ENCODE assay signal across 12 mouse cellular contexts in the genomic region with DNA sequence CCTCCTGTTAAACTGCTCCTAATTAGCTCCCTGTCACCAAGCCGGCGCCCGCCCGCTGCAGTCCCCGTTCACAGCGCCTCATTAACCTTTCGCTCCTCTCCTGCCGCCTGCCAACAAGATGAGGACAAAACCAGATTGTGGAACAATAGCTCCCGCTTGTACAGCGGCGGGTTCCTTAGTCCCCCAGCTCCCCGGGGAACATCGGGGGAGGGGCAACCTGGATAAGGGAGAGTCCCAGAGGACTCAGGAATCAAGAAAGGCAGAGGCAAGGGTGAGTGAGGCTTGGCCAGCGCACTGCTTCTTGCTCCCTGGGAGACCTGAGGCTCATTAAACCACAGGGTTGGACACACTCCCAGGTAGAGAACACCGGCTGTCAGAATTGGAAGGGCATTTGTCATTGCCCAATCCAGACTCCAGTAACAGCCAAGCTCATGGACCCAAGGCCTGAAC. TPM values are rescaled to one million over a fixed set of nuclear protein-coding genes. Genes with fewer than 3 reads are reported as not detected.
DNase-seq lines count a peak whose midpoint lies in the region; ATAC-seq and TF ChIP-seq lines count a peak whose summit lies in the region.
"Had no signal": no experiment of that assay in that cellular context is flagged by ENCODE, and none has a peak within 500 bp of the region (broad histone marks: within the 10 kb centered on the region; RNA-seq: fewer than 3 reads in every experiment).

No protein-coding gene starts in this region.

- H3K36me3 ChIP-seq in kidney, embryonic 15.5 days, result no peaks in the 10 kb centered on the region
- no peaks in the 10 kb centered on the region for H3K36me3 ChIP-seq in forebrain, embryonic 12.5 days (replicated peaks)
- H3K36me3 ChIP-seq: embryonic facial prominence, embryonic 12.5 days had no signal

- H3K4me1 ChIP-seq in kidney, embryonic 15.5 days, result peaks cover 24% of the 10 kb centered on the region
- peaks cover 37% of the 10 kb centered on the region for H3K4me1 ChIP-seq in forebrain, embryonic 12.5 days

- H3K27me3 ChIP-seq in kidney, embryonic 15.5 days, result no peaks in the 10 kb centered on the region
- H3K27me3 ChIP-seq in forebrain, embryonic 12.5 days, result peaks cover 6% of the 10 kb centered on the region; the same call in 1 of the 2 replicates
- H3K27me3 ChIP-seq: embryonic facial prominence, embryonic 12.5 days had no signal

- H3K4me2 ChIP-seq in kidney, embryonic 15.5 days, result no peak overlapping the region
- H3K4me2 ChIP-seq in forebrain, embryonic 12.5 days, result no peak overlapping the region
- H3K4me2 ChIP-seq: embryonic facial prominence, embryonic 12.5 days had no signal

- no peak overlapping the region for H3K9ac ChIP-seq in kidney, embryonic 15.5 days
- no peak overlapping the region for H3K9ac ChIP-seq in forebrain, embryonic 12.5 days
- H3K9ac ChIP-seq: embryonic facial prominence, embryonic 12.5 days had no signal

- H3K9me3 ChIP-seq in kidney, embryonic 15.5 days (replicated peaks), result no peaks in the 10 kb centered on the region
- H3K9me3 ChIP-seq in forebrain, embryonic 12.5 days, result 0 out of 2 replicates have a peak, but pooled peaks cover 4% of the 10 kb centered on the region
- H3K9me3 ChIP-seq: embryonic facial prominence, embryonic 12.5 days had no signal

- H3K27ac ChIP-seq in kidney, embryonic 15.5 days, result no peak overlapping the region
- H3K27ac ChIP-seq in forebrain, embryonic 12.5 days, result 0 out of 2 replicates have a peak overlapping the region, but pooled peaks have one; percentile 50
- H3K27ac ChIP-seq: embryonic facial prominence, embryonic 12.5 days had no signal

- H3K4me3 ChIP-seq in kidney, embryonic 15.5 days (replicated peaks), result no peak overlapping the region
- no peak overlapping the region for H3K4me3 ChIP-seq in forebrain, embryonic 12.5 days (replicated peaks)
- H3K4me3 ChIP-seq: embryonic facial prominence, embryonic 12.5 days had no signal

- WGBS in kidney, embryonic 15.5 days, result 48% methylated on average over 15 of the region's 15 CpGs
- 19% methylated on average over 15 of the region's 15 CpGs for WGBS in forebrain, embryonic 12.5 days

- no peak for ATAC-seq in kidney, embryonic 15.5 days (replicated peaks; ENCODE audit: low FRiP score)
- ATAC-seq in forebrain, embryonic 12.5 days (ENCODE audit: low FRiP score), result peak; percentile 37; the same call in 1 of the 2 replicates

- TF ChIP-seq POLR2A in brain, embryonic 14.5 days (IDR thresholded peaks at IDR 0.05; ENCODE audit: borderline replicate concordance, extremely low read depth, insufficient read depth, insufficient read length, poor library complexity, severe bottlenecking), result no peak

- no peak for TF ChIP-seq CTCF in brain, embryonic 14.5 days (IDR thresholded peaks at IDR 0.05; ENCODE audit: borderline replicate concordance, extremely low read depth, insufficient read depth, insufficient read length)

- DNase-seq in kidney, adult 11 months, result peak; percentile 76
- DNase-seq in brain, embryonic 14.5 days (ENCODE audit: low read depth), result peak; percentile 91
- DNase-seq in retina, postnatal 1 day, result peak; percentile 40
- DNase-seq in left cerebral cortex, adult 18-20 months (ENCODE audit: low spot score in 2 of 2), result no peak
- no peak for DNase-seq in lung, postnatal 25 days (ENCODE audit: low spot score)

RNA-seq across cellular contexts. Expression of a gene that starts 37.2 kb away (rescaled TPM):
- polyA plus RNA-seq in kidney, embryonic 15.5 days (2015; fragmentation: Nextera tagmentation; extraction: Ambion mirVana), result 12.1 and 12.9 TPM in 2 replicates
- polyA plus RNA-seq in brain, embryonic 14.5 days (2012; rRNA removed), result 13.9 and 69.3 TPM in 2 replicates
- 71.6 and 89.0 TPM in 2 replicates for polyA plus RNA-seq in forebrain, embryonic 12.5 days (2016; fragmentation: Nextera tagmentation; extraction: Ambion mirVana)
- total RNA-seq in left cerebral cortex, adult 18-20 months (2021), result 10 to 100 TPM; 32.5 to 42.6 TPM
- total RNA-seq: gastrocnemius, adult 8-10 months; hematopoietic stem cell, adult 5-6 weeks had no signal
- polyA plus RNA-seq: liver, embryonic 16.5 days; neural tube, embryonic 11.5 days had no signal

Comparison
In these comparisons a context has a peak if more than half of its experiments do, and no peak if none do; other contexts are left out.
1. DNase-seq: peak in kidney, adult 11 months (single experiment), brain, embryonic 14.5 days (single experiment) and retina, postnatal 1 day (single experiment); none in left cerebral cortex, adult 18-20 months (0 of 2) and lung, postnatal 25 days (single experiment).